Mouse (Mus musculus) gastrocnemius, postnatal 10 days (tissue): ENCODE results near the gene Zcchc3. TPM values are rescaled to one million over a fixed set of nuclear protein-coding genes. Genes with fewer than 3 reads are reported as not detected.

Experiments
- DNase-seq: peaks from one replicate; pipeline ENCODE4 v3.0.0; 2021; ENCODE audit warnings: mixed read lengths
- total RNA-seq, 2 experiments: library from RNA; stranded (reverse); gene quantifications; 2 replicates each; pipeline ENCODE4 v1.2.3; 2021

The Zcchc3 gene
- total RNA-seq, 2 experiments from 2014 or later: 4.7 to 5.6 TPM

GRCm38 (mm10) chr2:152409781-152410180 is 5.0 kb downstream of the Zcchc3 start:
- DNase-seq: no peak

- DNase-seq: peak; percentile 93
These were observed 8.7 kb downstream of the Zcchc3 start for GRCm38 (mm10) chr2:152406126-152406525.

GRCm38 (mm10) chr2:152399122-152399542 is 15.7 kb downstream of the Zcchc3 start:
- DNase-seq: no peak

GRCm38 (mm10) chr2:152398691-152399090 is 16.1 kb downstream of the Zcchc3 start:
- peak; percentile 95 for DNase-seq

GRCm38 (mm10) chr2:152397680-152398435 is 17.0 kb downstream of the Zcchc3 start, which contains the start of gene Sox12:
Gene Sox12 (minus strand): TSS chr2:152398063.
- DNase-seq: peak; percentile 99

GRCm38 (mm10) chr2:152397004-152397589 is 17.7 kb downstream of the Zcchc3 start:
- peak; percentile 81 for DNase-seq

- peak; percentile 80 for DNase-seq
These were observed 18.5 kb downstream of the Zcchc3 start for GRCm38 (mm10) chr2:152396110-152397003.

GRCm38 (mm10) chr2:152395271-152395920 is 19.4 kb downstream of the Zcchc3 start:
- no peak for DNase-seq

GRCm38 (mm10) chr2:152393225-152394017 is 21.4 kb downstream of the Zcchc3 start:
- no peak for DNase-seq

- DNase-seq: no peak
These were observed 22.0 kb downstream of the Zcchc3 start for GRCm38 (mm10) chr2:152392786-152393185.

- DNase-seq: no peak
These were observed 30.6 kb downstream of the Zcchc3 start for GRCm38 (mm10) chr2:152384191-152384590.

GRCm38 (mm10) chr2:152376345-152376741 is 38.5 kb downstream of the Zcchc3 start, which contains the start of gene Nrsn2:
Gene Nrsn2 (minus strand): TSS chr2:152376638.
- no peak for DNase-seq

- no peak for DNase-seq
These were observed 39.0 kb downstream of the Zcchc3 start for GRCm38 (mm10) chr2:152375652-152376344.

GRCm38 (mm10) chr2:152373547-152373946 is 41.3 kb downstream of the Zcchc3 start:
- no peak for DNase-seq

GRCm38 (mm10) chr2:152372661-152373060 is 42.2 kb downstream of the Zcchc3 start:
- DNase-seq: no peak

GRCm38 (mm10) chr2:152372104-152372503 is 42.7 kb downstream of the Zcchc3 start:
- DNase-seq: no peak

GRCm38 (mm10) chr2:152368532-152369140 is 46.2 kb downstream of the Zcchc3 start:
- DNase-seq: peak; percentile 49

GRCm38 (mm10) chr2:152367917-152368316 is 46.9 kb downstream of the Zcchc3 start:
- DNase-seq: no peak

- peak; percentile 65 for DNase-seq
These were observed 51.3 kb downstream of the Zcchc3 start for GRCm38 (mm10) chr2:152363245-152364147.
